Mouse (Mus musculus): ENCODE data around the gene Zfp354b. TPM values are rescaled to one million over a fixed set of nuclear protein-coding genes. Genes with fewer than 3 reads are reported as not detected.

Zfp354b gene
- polyA plus RNA-seq, 1 experiment, result 0.75 TPM

GRCm38 (mm10) chr11:50886231-50886932 lies 45.1 kb downstream of the Zfp354b start:
- Histone ChIP-seq H3K4me1 (ENCODE audit: control insufficient read depth, insufficient read depth, low read length) (no peaks in the 10 kb centered on the region), H3K27me3 (replicated peaks; ENCODE audit: control insufficient read depth, insufficient read depth, low read length) (no peaks in the 10 kb centered on the region), H3K4me3 (ENCODE audit: insufficient read depth, low read depth, low read length) (no peak overlapping the region), H3K27ac (ENCODE audit: insufficient read depth, low read depth, low read length) (no peak overlapping the region), H3K36me3 (ENCODE audit: control insufficient read depth, insufficient read depth, low read length) (no peaks in the 10 kb centered on the region)
- 42% methylated on average over 8 of the region's 8 CpGs for WGBS
- TF ChIP-seq CTCF (conservative IDR thresholded peaks at IDR 0.05; ENCODE audit: insufficient read depth, insufficient read length, low read depth, low read length), result no peak
- no peak for TF ChIP-seq POLR2A (IDR thresholded peaks at IDR 0.05; ENCODE audit: low read depth, low read length)
- DNase-seq, result peak; percentile 12

DNA sequence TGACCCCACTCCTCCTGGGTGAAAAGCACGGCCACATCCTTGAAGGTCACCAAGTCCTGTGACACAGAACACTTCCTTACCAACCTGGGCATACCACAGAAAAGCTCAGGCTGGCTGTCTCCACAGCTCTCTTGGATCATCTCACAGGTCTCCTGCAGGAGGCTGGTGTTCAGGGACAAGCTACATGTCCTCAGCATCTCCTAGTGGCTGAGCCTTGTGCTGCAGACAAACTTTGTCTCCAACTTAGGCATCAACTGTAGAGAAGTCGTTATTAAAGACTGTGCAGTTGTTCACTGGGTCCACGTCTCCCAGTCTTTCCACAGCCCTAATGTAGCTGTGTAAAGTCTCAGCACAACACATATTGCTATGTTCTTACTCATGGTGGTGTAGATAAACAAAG lies 47.7 kb downstream of the Zfp354b start:
- no peaks in the 10 kb centered on the region for H3K27me3 ChIP-seq (replicated peaks; ENCODE audit: control insufficient read depth, insufficient read depth, low read length)
- H3K27ac ChIP-seq (ENCODE audit: insufficient read depth, low read depth, low read length), result no peak overlapping the region
- H3K4me3 ChIP-seq (ENCODE audit: insufficient read depth, low read depth, low read length), result no peak overlapping the region
- TF ChIP-seq CTCF (conservative IDR thresholded peaks at IDR 0.05; ENCODE audit: insufficient read depth, insufficient read length, low read depth, low read length) (0 out of 2 replicates have a peak, but pooled peaks have one; percentile 10), POLR2A (IDR thresholded peaks at IDR 0.05; ENCODE audit: low read depth, low read length) (no peak)
- no peak for DNase-seq
- no peaks in the 10 kb centered on the region for H3K4me1 ChIP-seq (ENCODE audit: control insufficient read depth, insufficient read depth, low read length)
- peaks cover 3% of the 10 kb centered on the region; the same call in 1 of the 2 replicates for H3K36me3 ChIP-seq (ENCODE audit: control insufficient read depth, insufficient read depth, low read length)
- WGBS, result 75% methylated on average over 3 of the region's 3 CpGs

- Histone ChIP-seq H3K36me3 (ENCODE audit: control insufficient read depth, insufficient read depth, low read length) (peaks cover 3% of the 10 kb centered on the region), H3K4me1 (ENCODE audit: control insufficient read depth, insufficient read depth, low read length) (no peaks in the 10 kb centered on the region), H3K27me3 (replicated peaks; ENCODE audit: control insufficient read depth, insufficient read depth, low read length) (no peaks in the 10 kb centered on the region), H3K27ac (ENCODE audit: insufficient read depth, low read depth, low read length) (no peak overlapping the region), H3K4me3 (ENCODE audit: insufficient read depth, low read depth, low read length) (no peak overlapping the region)
- TF ChIP-seq POLR2A (IDR thresholded peaks at IDR 0.05; ENCODE audit: low read depth, low read length), result no peak
- TF ChIP-seq CTCF (conservative IDR thresholded peaks at IDR 0.05; ENCODE audit: insufficient read depth, insufficient read length, low read depth, low read length), result no peak
- DNase-seq, result no peak
- WGBS, result 92% methylated on average over 3 of the region's 3 CpGs
These were observed 52.8 kb downstream of the Zfp354b start for GRCm38 (mm10) chr11:50878641-50879040.

Other genes starting within 250 kb of the Zfp354b start
- gene Zfp354c, start 103.9 kb downstream of the Zfp354b start, polyA plus RNA-seq (2012; rRNA removed), result 1.2 and 1.4 TPM in 2 replicates
- 0.58 and 0.64 TPM in 2 replicates for gene Zfp879, start 90.1 kb downstream of the Zfp354b start, polyA plus RNA-seq (2012; rRNA removed)
- 0.03 TPM in 1 of 2 replicates, not detected in the other for gene Grm6, start 80.9 kb downstream of the Zfp354b start, polyA plus RNA-seq (2012; rRNA removed)
- 0.92 and 0.99 TPM in 2 replicates for gene Zfp454, start 44.0 kb downstream of the Zfp354b start, polyA plus RNA-seq (2012; rRNA removed)
- gene Zfp2, start 15.5 kb downstream of the Zfp354b start, polyA plus RNA-seq (2012; rRNA removed), result 2.6 and 2.7 TPM in 2 replicates
- gene 4933414I15Rik, start 12.1 kb upstream of the Zfp354b start, polyA plus RNA-seq (2012; rRNA removed), result not detected in 2 replicates
- gene Prop1, start 22.1 kb upstream of the Zfp354b start, polyA plus RNA-seq (2012; rRNA removed), result not detected in 2 replicates
- not detected in 2 replicates for gene Olfr1378, start 34.9 kb upstream of the Zfp354b start, polyA plus RNA-seq (2012; rRNA removed)
- gene Olfr1377, start 50.3 kb upstream of the Zfp354b start, polyA plus RNA-seq (2012; rRNA removed), result not detected in 2 replicates
- gene Olfr51, start 72.0 kb upstream of the Zfp354b start, polyA plus RNA-seq (2012; rRNA removed), result not detected in 2 replicates
- gene Olfr54, start 82.6 kb upstream of the Zfp354b start, polyA plus RNA-seq (2012; rRNA removed), result not detected in 2 replicates
- not detected in 2 replicates for gene Olfr1375, start 116.5 kb upstream of the Zfp354b start, polyA plus RNA-seq (2012; rRNA removed)
- 2.2 and 5.2 TPM in 2 replicates for gene Zfp354a, start 127.6 kb upstream of the Zfp354b start, polyA plus RNA-seq (2012; rRNA removed)